Mouse (Mus musculus): ENCODE results near the gene Gpr176.
"Not testable (repeated sequence)": the region's sequence is repeated elsewhere in the genome, so short reads cannot be mapped to it uniquely, and the experiment has no call there.

Gpr176 gene

DNA sequence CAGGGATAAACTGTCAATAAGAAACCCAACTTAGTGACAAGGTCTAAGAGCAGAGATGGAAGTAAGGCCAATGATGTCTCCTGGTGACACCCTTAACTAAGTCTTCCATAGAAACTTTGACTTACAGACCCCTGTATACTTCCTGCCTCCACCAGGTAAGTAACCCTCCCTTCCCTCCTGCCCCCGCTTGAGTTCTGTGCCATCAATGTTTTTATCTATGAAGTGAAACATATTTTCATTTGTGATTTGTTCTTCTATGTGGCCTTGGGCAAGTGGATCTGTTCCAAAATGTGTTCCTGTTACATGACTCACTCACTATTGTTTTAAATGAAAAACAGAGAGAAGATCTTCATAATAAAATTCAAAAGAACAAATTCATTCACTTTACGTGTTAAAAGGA lies 73.2 kb downstream of the Gpr176 start:
- DNase-seq (ENCODE audit: low spot score) = no peak

- no peak for DNase-seq (ENCODE audit: low spot score)
These were observed 74.6 kb downstream of the Gpr176 start for GRCm38 (mm10) chr2:118298601-118299000.

GRCm38 (mm10) chr2:118297966-118298365 lies 75.3 kb downstream of the Gpr176 start:
- no peak for DNase-seq (ENCODE audit: low spot score)

GRCm38 (mm10) chr2:118295505-118295904 lies 77.7 kb downstream of the Gpr176 start:
- DNase-seq (ENCODE audit: low spot score) = no peak

- DNase-seq (ENCODE audit: low spot score) = no peak
These were observed 79.6 kb downstream of the Gpr176 start for GRCm38 (mm10) chr2:118293583-118293982.

GRCm38 (mm10) chr2:118289066-118289460 lies 84.2 kb downstream of the Gpr176 start:
- not testable (repeated sequence) for DNase-seq (ENCODE audit: low spot score)

- DNase-seq (ENCODE audit: low spot score) = no peak
These were observed 84.7 kb downstream of the Gpr176 start for GRCm38 (mm10) chr2:118288326-118289065.

DNA sequence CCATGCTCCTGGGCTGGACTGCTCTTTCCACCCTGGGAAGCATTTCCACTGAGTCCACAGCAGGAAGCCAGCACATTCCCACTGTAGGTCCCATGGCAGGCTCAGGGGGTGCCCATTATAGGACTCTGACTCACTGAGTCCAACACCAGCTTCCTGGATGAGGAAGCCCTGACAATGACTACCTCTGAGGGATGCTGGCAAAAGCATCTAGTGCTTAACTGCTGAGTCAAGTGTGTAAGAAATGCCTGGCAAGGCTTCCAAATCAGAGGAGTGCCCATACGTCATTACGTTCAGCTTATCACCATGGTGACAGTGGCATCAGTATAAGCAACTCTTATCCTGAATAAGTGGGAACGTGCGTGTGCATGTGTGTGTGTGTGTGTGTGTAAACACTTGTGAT lies 85.5 kb downstream of the Gpr176 start:
- DNase-seq (ENCODE audit: low spot score) = no peak

DNA sequence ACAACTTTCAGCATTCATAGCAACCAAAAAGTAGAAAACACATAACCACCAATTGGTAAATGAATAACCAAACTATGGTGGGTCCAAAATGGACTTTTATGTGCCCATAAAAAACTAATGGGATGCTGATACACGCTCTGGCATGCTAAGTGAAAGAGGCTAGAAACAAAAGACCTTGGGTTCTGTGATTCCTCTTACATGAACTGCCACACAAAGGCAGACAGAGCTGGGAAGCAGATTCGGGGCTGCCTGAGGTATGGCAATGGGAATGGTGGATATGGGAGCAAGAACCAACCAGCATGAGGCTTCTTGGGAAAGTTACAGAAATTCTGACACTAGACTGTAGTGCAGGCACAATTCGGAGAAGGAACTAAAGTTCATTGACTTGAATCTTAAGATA lies 90.8 kb downstream of the Gpr176 start:
- no peak for DNase-seq (ENCODE audit: low spot score)

GRCm38 (mm10) chr2:118278249-118278648 lies 95.0 kb downstream of the Gpr176 start:
- no peak for DNase-seq (ENCODE audit: low spot score)

DNA sequence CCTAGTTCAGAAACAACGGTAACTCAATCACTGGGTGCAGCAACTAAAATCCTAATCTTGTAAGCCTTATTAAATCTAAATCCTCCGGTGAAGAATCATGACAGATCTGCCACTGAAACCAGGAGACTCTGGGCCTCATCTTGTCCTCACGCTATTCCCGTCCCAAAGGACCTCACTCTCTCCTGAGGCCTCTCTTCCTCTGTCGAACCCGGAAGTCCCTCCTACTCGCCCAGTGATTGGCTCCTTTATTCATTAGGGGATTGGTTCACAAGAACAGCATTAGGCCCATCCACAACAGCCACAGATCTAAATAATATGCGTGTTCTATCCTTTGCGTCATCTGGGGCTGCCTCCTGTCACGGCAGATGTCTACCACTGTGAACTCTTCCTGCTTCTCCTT lies 101.6 kb downstream of the Gpr176 start:
- DNase-seq (ENCODE audit: low spot score) = peak; percentile 75

GRCm38 (mm10) chr2:118270213-118270612 lies 103.0 kb downstream of the Gpr176 start:
- no peak for DNase-seq (ENCODE audit: low spot score)

DNA sequence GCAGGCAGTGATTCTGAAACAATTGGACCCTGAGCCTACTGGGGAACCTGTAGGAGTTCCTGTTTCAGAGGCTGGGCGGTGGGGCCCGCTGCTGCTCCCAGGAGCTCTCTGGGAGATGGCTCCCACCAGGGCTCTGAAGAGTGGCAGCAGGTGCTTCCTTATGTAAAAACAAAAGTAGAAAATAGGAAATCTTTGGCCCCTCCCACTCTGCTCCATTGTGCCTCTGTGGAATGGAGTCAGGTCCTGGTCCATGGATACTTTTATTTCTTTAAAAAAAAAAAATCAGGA lies 109.4 kb downstream of the Gpr176 start:
- no peak for DNase-seq (ENCODE audit: low spot score)

DNA sequence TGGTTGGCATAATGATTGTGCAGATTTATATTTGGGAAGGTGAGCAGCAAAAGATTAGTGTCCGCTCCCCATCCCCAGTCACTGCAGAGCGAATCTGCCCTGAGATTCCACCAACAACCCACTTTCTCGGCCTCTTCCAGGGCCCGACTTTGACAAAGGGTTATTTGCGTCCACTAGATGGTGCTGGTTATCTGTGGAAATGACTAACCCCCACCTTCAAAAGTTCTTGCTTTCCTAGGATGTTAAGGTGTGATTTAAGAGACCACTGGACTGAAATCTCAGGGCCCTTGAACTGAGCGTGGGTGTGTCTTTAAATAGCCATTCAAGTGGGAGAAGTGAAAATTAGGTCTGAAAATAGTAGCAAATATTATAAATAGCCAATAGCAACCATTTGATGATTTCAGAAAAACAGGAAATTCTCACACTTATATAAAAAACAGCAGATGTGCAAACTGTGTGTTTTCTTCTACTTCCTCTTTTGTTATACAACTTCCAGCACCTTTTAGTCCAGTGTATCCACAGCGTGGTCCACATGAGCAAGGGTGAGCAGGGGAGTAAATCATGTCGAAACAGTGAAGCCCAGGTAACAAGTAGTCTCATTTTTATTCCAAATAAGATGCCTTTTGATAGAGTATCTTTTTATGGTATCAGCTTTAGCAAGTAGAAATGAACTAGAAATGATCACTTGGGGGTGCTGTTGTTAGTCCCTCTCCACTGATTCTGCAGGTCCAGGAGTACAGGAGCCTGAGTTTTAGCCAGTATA lies 109.9 kb downstream of the Gpr176 start:
- no peak for DNase-seq (ENCODE audit: low spot score)

- no peak for DNase-seq (ENCODE audit: low spot score)
These were observed 110.5 kb downstream of the Gpr176 start for GRCm38 (mm10) chr2:118262673-118263072.

DNA sequence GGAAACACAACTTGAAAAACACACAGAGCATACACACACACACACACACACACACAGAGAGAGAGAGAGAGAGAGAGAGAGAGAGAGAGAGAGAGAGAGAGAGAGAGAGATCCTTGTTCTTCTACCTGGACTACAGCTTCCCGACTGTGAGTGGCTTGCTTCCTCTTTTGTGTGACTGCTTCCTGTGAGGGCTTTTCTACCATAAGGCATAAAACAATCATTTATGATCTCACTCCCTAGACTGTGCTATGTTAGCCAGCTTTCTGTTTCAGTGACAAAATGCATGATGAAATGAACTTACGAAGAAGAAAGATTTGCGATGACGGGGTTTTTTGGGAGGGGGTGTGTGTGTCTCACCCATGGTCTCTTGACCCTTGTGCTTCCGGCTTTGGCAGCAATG lies 113.5 kb downstream of the Gpr176 start:
- DNase-seq (ENCODE audit: low spot score) = no peak

DNA sequence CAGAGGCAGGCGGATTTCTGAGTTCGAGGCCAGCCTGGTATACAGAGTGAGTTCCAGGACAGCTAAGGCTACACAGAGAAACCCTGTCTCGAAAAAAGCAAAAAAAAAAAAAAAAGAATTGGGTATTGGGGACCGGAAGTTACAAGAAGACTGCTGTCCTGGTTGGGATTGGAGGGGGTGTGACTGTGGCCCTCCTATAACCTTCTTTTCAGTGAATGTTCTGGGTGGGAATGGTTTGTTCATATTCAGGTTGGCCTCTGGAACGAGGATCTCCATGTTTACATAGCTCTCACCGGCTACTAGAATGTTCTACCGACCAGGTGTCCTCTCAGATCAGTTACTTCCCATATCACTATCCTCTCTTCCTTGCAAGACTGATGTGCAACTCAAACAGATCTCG lies 116.1 kb downstream of the Gpr176 start:
- DNase-seq (ENCODE audit: low spot score) = no peak

GRCm38 (mm10) chr2:118256621-118257053 lies 116.6 kb downstream of the Gpr176 start, which contains the start of gene Fsip1:
Gene Fsip1 (minus strand): TSS chr2:118256966.
- DNase-seq (ENCODE audit: low spot score) = peak; percentile 87

DNA sequence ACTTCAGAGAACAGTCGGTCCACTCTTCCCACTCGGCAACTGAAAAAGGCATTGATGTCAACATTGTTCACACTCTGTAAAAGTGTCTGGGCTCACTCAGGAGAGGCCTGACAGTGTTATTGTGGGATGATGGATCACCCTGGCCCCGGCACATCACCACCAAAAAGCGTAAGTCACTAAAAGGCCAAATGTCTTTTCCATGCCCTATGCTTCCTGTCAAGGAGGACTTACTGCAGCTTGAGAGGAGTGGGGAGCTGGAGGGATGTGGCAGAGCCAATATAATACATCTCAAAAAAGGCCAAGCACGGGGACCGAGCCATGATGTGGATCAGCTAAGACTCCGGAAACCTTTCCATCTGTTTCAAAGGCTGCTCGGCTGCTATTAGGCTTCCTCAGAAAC lies 118.7 kb downstream of the Gpr176 start:
- no peak for DNase-seq (ENCODE audit: low spot score)

DNA sequence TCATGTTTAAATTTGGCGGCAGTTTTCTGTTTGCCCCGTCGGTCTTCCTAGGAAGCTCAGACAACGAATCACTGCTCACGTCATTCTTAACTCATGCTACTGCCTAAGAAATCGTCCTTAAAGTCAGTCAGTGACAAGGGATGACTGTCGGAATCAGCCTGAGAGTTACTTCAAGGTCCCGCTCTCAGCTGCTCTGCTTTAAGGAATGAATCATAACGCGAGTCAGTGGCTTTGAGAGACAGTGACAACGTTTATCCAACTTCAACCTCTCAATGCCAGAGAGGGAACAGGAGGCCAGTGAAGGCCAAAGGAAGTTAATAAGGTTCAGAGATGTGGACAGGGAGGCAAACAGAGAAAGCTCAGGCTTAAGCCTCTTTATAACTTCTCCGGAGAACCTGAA lies 124.3 kb downstream of the Gpr176 start:
- no peak for DNase-seq (ENCODE audit: low spot score)

DNA sequence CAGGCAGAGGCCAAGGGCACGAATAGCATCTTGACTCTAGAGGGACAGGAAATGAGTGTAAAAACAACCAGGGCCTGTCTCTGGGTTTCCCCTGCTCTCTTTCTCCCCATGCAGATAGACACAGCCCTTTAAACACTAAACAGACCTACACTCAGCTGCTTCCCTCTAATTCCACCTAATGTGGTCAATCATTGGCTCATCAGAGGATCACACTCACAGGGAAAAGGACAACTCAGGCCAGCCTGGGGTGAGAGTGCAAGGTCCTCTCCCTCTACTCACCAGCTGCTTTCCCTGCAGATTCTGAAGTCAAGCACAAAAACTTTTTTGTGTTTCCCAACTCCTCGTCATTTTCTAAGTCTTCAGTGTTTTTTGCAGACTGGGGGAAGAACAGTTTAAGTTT lies 125.2 kb downstream of the Gpr176 start:
- no peak for DNase-seq (ENCODE audit: low spot score)

- DNase-seq (ENCODE audit: low spot score) = peak; percentile 34
These were observed 127.3 kb downstream of the Gpr176 start for GRCm38 (mm10) chr2:118245914-118246313.

GRCm38 (mm10) chr2:118236196-118236595 lies 137.0 kb downstream of the Gpr176 start:
- DNase-seq (ENCODE audit: low spot score) = no peak

DNA sequence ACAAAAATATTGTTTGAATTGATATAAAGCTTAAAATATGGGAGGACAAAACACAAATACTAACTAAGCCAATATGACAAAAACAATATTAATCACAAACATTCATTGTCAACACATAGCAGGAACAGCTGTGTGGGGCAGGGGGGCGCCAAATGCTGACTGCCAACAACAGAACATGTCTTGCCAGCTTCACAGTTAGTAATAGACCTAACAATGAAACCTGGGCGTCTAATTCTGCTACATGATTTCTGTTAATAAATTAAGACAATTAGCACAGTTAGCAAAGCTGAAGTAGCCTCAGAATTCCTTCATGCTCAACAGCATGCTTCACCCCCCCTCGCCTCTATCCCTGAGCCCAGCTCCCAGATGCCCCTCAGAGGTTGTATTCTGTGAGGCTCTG lies 137.6 kb downstream of the Gpr176 start:
- no peak for DNase-seq (ENCODE audit: low spot score)

Data from testis, postnatal 14 days (tissue).